16 mouse cellular contexts compared by ENCODE assay signal in the genomic region with DNA sequence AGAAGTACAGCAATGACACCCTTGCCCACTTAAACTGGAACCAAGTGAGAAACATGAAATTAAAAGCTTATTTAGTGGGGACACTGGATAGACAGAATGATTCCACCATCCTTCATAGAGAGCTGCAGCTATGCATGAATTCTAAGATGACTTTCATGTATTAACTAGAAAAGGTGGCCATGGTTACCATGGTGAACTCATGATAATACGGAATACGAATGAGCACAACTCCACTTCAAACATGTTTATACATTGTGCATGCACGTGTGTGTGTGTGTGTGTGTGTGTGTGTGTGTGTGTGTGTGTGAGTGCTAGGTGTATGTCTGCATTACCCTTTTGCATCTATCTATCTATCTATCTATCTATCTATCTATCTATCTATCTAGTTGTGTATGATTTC.
"Had no signal": no experiment of that assay in that cellular context is flagged by ENCODE, and none has a peak within 500 bp of the region (broad histone marks: within the 10 kb centered on the region; RNA-seq: fewer than 3 reads in every experiment).

No protein-coding gene starts in this region.

- H3K4me2 ChIP-seq: neural tube, embryonic 13.5 days; neural tube, embryonic 15.5 days; stomach, embryonic 15.5 days had no signal

- H3K27ac ChIP-seq: neural tube, embryonic 13.5 days; neural tube, embryonic 15.5 days; stomach, embryonic 15.5 days; stomach, postnatal 0 days had no signal

- H3K27me3 ChIP-seq: neural tube, embryonic 13.5 days; neural tube, embryonic 15.5 days; stomach, embryonic 15.5 days had no signal

- H3K4me1 ChIP-seq: neural tube, embryonic 13.5 days; neural tube, embryonic 15.5 days; stomach, embryonic 15.5 days had no signal

- H3K4me3 ChIP-seq: neural tube, embryonic 13.5 days; neural tube, embryonic 15.5 days; stomach, embryonic 15.5 days had no signal

- H3K36me3 ChIP-seq: neural tube, embryonic 13.5 days; neural tube, embryonic 15.5 days; stomach, embryonic 15.5 days had no signal

- DNase-seq: retina, postnatal 1 day; right cerebral cortex, adult 18-20 months; right cerebral cortex, postnatal 14 days; right cerebral cortex, postnatal 25 days; right cerebral cortex, postnatal 4 days; spleen, adult 18-20 months; thymus, adult 18-20 months; thymus, adult 2 months; thymus, postnatal 14 days; thymus, postnatal 25 days; thymus, postnatal 36 days; thymus, postnatal 4 days had no signal

- H3K9me3 ChIP-seq: neural tube, embryonic 13.5 days; neural tube, embryonic 15.5 days; stomach, embryonic 15.5 days had no signal

- H3K9ac ChIP-seq: neural tube, embryonic 13.5 days; neural tube, embryonic 15.5 days; stomach, embryonic 15.5 days had no signal
